Mouse (Mus musculus) C2C12 (cell line): ENCODE results near the gene Hand2. TPM values are rescaled to one million over a fixed set of nuclear protein-coding genes. Genes with fewer than 3 reads are reported as not detected.

Experiments used
- H3K27me3 ChIP-seq: one replicate; pipeline ENCODE4 v1.6.1; 2011; ENCODE audit not compliant: control insufficient read depth, insufficient read depth, insufficient read length
- H3K36me3 ChIP-seq: one replicate; pipeline ENCODE4 v1.6.1; 2011; ENCODE audit not compliant: control insufficient read depth, insufficient read depth
- H3K4me3 ChIP-seq: one replicate; pipeline ENCODE4 v1.5.1; 2011; ENCODE audit warnings: mild to moderate bottlenecking, control low read depth; ENCODE audit not compliant: poor library complexity, insufficient read depth, severe bottlenecking
- H3K79me2 ChIP-seq: one replicate; pipeline ENCODE4 v1.6.1; 2011; ENCODE audit not compliant: control insufficient read depth, insufficient read depth
- H3K79me3 ChIP-seq: one replicate; pipeline ENCODE4 v1.6.1; 2011; ENCODE audit warnings: low read depth, control low read depth
- H3ac ChIP-seq: one replicate; pipeline ENCODE3; 2011; ENCODE audit warnings: low read depth; ENCODE audit not compliant: control insufficient read depth, insufficient read length
- CEBPB ChIP-seq: IDR thresholded peaks from one replicate; pipeline ENCODE4 v1.6.1; 2011; ENCODE audit warnings: low read depth, mild to moderate bottlenecking, control low read depth, moderate library complexity
- CTCF ChIP-seq: IDR thresholded peaks from one replicate; pipeline ENCODE4 v1.5.1; 2011; ENCODE audit not compliant: control insufficient read depth, insufficient read depth, insufficient read length
- FOSL1 ChIP-seq: IDR thresholded peaks from one replicate; pipeline ENCODE4 v1.8.0; 2011; ENCODE audit warnings: mild to moderate bottlenecking, low read length; ENCODE audit not compliant: poor library complexity, insufficient read depth, severe bottlenecking
- MAX ChIP-seq: IDR thresholded peaks from one replicate; pipeline ENCODE4 v1.6.1; 2011; ENCODE audit warnings: mild to moderate bottlenecking, control low read depth
- MYOD1 ChIP-seq: IDR thresholded peaks from one replicate; pipeline ENCODE4 v1.6.1; 2011; ENCODE audit warnings: low read depth; ENCODE audit not compliant: control insufficient read depth, insufficient read length
- MYOG ChIP-seq: IDR thresholded peaks from one replicate; pipeline ENCODE4 v1.6.1; 2011; ENCODE audit not compliant: control insufficient read depth, insufficient read length; ENCODE audit errors: extremely low read depth
- USF1 ChIP-seq: IDR thresholded peaks from one replicate; pipeline ENCODE4 v1.6.1; 2011; ENCODE audit warnings: low read depth, mild to moderate bottlenecking, control low read depth, moderate library complexity
- polyA plus RNA-seq: library from polyadenylated mRNA; unstranded; fragments of >200 nt; fragmentation: generic; extraction: Trizol; gene quantifications from one replicate; pipeline ENCODE4 v1.2.1, GENCODE M21; 2012; ENCODE audit warnings: missing spikeins

The Hand2 gene
- polyA plus RNA-seq, 1 experiment = not detected

- H3K27me3 ChIP-seq = peaks cover 37% of the 10 kb centered on the region
- H3ac ChIP-seq = no peak overlapping the region
- H3K36me3 ChIP-seq = no peaks in the 10 kb centered on the region
- H3K4me3 ChIP-seq = no peak overlapping the region
- TF ChIP-seq MAX = no peak
- no peak for TF ChIP-seq MYOG
- TF ChIP-seq CTCF = no peak
- TF ChIP-seq MYOD1 = no peak
- TF ChIP-seq FOSL1 = no peak
- TF ChIP-seq USF1 = no peak
- no peak for TF ChIP-seq CEBPB
- no peaks in the 10 kb centered on the region for H3K79me3 ChIP-seq
- H3K79me2 ChIP-seq = no peaks in the 10 kb centered on the region
Observed at GRCm38 (mm10) chr8:57354876-57355275, 34.1 kb downstream of the Hand2 start.

GRCm38 (mm10) chr8:57356529-57357325 lies 35.9 kb downstream of the Hand2 start:
- TF ChIP-seq MYOG (no peak), MAX (no peak), CEBPB (no peak), FOSL1 (no peak), CTCF (no peak), USF1 (no peak), MYOD1 (no peak)
- H3K27me3 ChIP-seq = peaks cover 30% of the 10 kb centered on the region
- no peaks in the 10 kb centered on the region for H3K79me2 ChIP-seq
- no peaks in the 10 kb centered on the region for H3K79me3 ChIP-seq
- H3K36me3 ChIP-seq = no peaks in the 10 kb centered on the region
- no peak overlapping the region for H3ac ChIP-seq
- H3K4me3 ChIP-seq = no peak overlapping the region

GRCm38 (mm10) chr8:57360493-57360892 lies 39.7 kb downstream of the Hand2 start:
- TF ChIP-seq MAX (no peak), USF1 (no peak), CTCF (no peak)
- H3ac ChIP-seq = no peak overlapping the region
- H3K79me3 ChIP-seq = no peaks in the 10 kb centered on the region
- no peaks in the 10 kb centered on the region for H3K79me2 ChIP-seq
- H3K27me3 ChIP-seq = peaks cover 5% of the 10 kb centered on the region
- H3K4me3 ChIP-seq = no peak overlapping the region
- H3K36me3 ChIP-seq = no peaks in the 10 kb centered on the region

- no peaks in the 10 kb centered on the region for H3K36me3 ChIP-seq
- H3K79me3 ChIP-seq = no peaks in the 10 kb centered on the region
- no peak overlapping the region for H3K4me3 ChIP-seq
- no peak overlapping the region for H3ac ChIP-seq
- H3K79me2 ChIP-seq = no peaks in the 10 kb centered on the region
- TF ChIP-seq MYOG (no peak), USF1 (no peak), CTCF (no peak), CEBPB (no peak), FOSL1 (no peak), MYOD1 (no peak), MAX (no peak)
- H3K27me3 ChIP-seq = peaks cover 3% of the 10 kb centered on the region
Observed at GRCm38 (mm10) chr8:57361003-57361805, 40.4 kb downstream of the Hand2 start.

- TF ChIP-seq FOSL1 (no peak), MAX (no peak), CTCF (no peak), CEBPB (no peak), MYOD1 (no peak), USF1 (no peak), MYOG (no peak)
- Histone ChIP-seq H3K27me3 (peaks cover 3% of the 10 kb centered on the region), H3K79me2 (no peaks in the 10 kb centered on the region), H3K4me3 (no peak overlapping the region), H3K36me3 (no peaks in the 10 kb centered on the region), H3K79me3 (no peaks in the 10 kb centered on the region), H3ac (no peak overlapping the region)
Observed at GRCm38 (mm10) chr8:57362881-57363280, 42.1 kb downstream of the Hand2 start.
